Comparison of ENCODE assay signal across 9 mouse cellular contexts in genomic region chr1:168230134-168230533, GRCm38 (mm10).
DNase-seq lines count a peak whose midpoint lies in the region; ATAC-seq and TF ChIP-seq lines count a peak whose summit lies in the region.
"Had no signal": no experiment of that assay in that cellular context is flagged by ENCODE, and none has a peak within 500 bp of the region (broad histone marks: within the 10 kb centered on the region; RNA-seq: fewer than 3 reads in every experiment).

No protein-coding gene starts in this region.

- H3K9ac ChIP-seq in limb, embryonic 11.5 days (ENCODE audit: low read length), result no peak overlapping the region

- WGBS in limb, embryonic 11.5 days, result 33% methylated on average over 4 of the region's 4 CpGs

- H3K9me3 ChIP-seq in limb, embryonic 11.5 days (ENCODE audit: control insufficient read depth, low read length), result no peaks in the 10 kb centered on the region

- TF ChIP-seq POLR2A in embryonic fibroblast, embryonic 13.5 days (IDR thresholded peaks at IDR 0.05; ENCODE audit: low read depth, low read length), result no peak

- H3K27ac ChIP-seq in embryonic fibroblast, embryonic 13.5 days (ENCODE audit: insufficient read depth, low read length), result peak overlapping the region; percentile 69
- H3K27ac ChIP-seq in limb, embryonic 11.5 days (replicated peaks; ENCODE audit: low read depth, low read length), result no peak overlapping the region; the same call in 1 of the 2 replicates

- peak; percentile 39 for DNase-seq in heart, postnatal 4 days
- no peak for DNase-seq in heart, postnatal 10 days
- peak; percentile 55 for DNase-seq in NIH3T3 (ENCODE audit: low read depth)
- DNase-seq in limb, embryonic 11.5 days (ENCODE audit: low spot score), result peak; percentile 72
- DNase-seq in left cerebral cortex, postnatal 10 days (ENCODE audit: extremely low spot score in 1 of 2, low spot score in 2 of 2), result no peak
- DNase-seq in urinary bladder, adult 2 months (ENCODE audit: low spot score), result no peak
- DNase-seq in right cerebral cortex, postnatal 4 days, result no peak
- DNase-seq: gastrocnemius, postnatal 10 days had no signal

- no peak overlapping the region for H3K4me2 ChIP-seq in limb, embryonic 11.5 days (ENCODE audit: low read depth, severe bottlenecking)

- H3K4me3 ChIP-seq in embryonic fibroblast, embryonic 13.5 days (ENCODE audit: insufficient read depth, low read length), result no peak overlapping the region
- no peak overlapping the region for H3K4me3 ChIP-seq in limb, embryonic 11.5 days (ENCODE audit: low read depth, low read length)

- intact Hi-C loops in heart, postnatal 10 days (cut with DNase I), result loop anchor here (5.0 kb wide), 1 partner anchor 57 kb away; no protein-coding TSS in a partner anchor
- intact Hi-C loops in left cerebral cortex, postnatal 10 days (cut with DNase I), result no loop called here

- no peak for TF ChIP-seq CTCF in embryonic fibroblast, embryonic 13.5 days (IDR thresholded peaks at IDR 0.05; ENCODE audit: borderline replicate concordance, insufficient read depth, low read length)

- H3K36me3 ChIP-seq in limb, embryonic 11.5 days (ENCODE audit: control insufficient read depth, insufficient read depth, low read length), result no peaks in the 10 kb centered on the region

- peaks cover 15% of the 10 kb centered on the region for H3K4me1 ChIP-seq in embryonic fibroblast, embryonic 13.5 days (ENCODE audit: control insufficient read depth, insufficient read depth, low read length)
- peaks cover 18% of the 10 kb centered on the region for H3K4me1 ChIP-seq in limb, embryonic 11.5 days (ENCODE audit: control insufficient read depth, insufficient read depth, low read length)

- H3K27me3 ChIP-seq in limb, embryonic 11.5 days (ENCODE audit: control insufficient read depth, insufficient read depth, low read length), result no peaks in the 10 kb centered on the region

- peak; percentile 83; the same call in 1 of the 2 replicates for ATAC-seq in limb, embryonic 11.5 days (ENCODE audit: insufficient number of reproducible peaks, low FRiP score, low TSS enrichment, low read depth)

Comparison
In these comparisons a context has a peak if more than half of its experiments do, and no peak if none do; other contexts are left out.
1. DNase-seq: peak in heart, postnatal 4 days (single experiment), NIH3T3 (single experiment) and limb, embryonic 11.5 days (single experiment); none in heart, postnatal 10 days (0 of 2), left cerebral cortex, postnatal 10 days (0 of 2), urinary bladder, adult 2 months (single experiment) and right cerebral cortex, postnatal 4 days (single experiment).